Mouse (Mus musculus) thymus, postnatal 25 days (tissue): ENCODE data around the gene Cacnb4.

Experiments used
- DNase-seq: peaks from one replicate; pipeline ENCODE4 v3.0.0; 2022

Cacnb4 gene

GRCm38 (mm10) chr2:52567421-52567820, 109.2 kb downstream of the Cacnb4 start:
- DNase-seq: no peak

DNA sequence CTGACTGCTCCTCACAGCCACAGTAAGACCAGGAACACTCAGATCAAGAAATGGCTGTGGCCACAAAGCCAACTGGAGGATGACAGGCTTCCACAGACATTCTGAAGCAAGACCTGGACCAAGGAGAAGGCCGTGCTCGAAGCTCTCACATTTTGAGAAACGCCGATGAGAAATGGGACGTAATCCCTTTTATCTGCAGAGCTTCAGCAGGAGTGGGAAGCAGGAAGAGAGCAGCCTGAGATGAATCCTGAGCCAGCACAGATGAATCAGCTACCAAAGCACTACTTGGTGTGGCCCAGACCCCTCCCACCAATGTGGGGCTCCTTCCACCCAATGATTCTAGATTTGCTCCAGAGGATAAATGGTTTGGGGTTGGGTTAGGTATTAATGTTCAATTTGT, 113.4 kb downstream of the Cacnb4 start:
- no peak for DNase-seq

- no peak for DNase-seq
These were observed 114.3 kb downstream of the Cacnb4 start for GRCm38 (mm10) chr2:52562356-52562755.

DNA sequence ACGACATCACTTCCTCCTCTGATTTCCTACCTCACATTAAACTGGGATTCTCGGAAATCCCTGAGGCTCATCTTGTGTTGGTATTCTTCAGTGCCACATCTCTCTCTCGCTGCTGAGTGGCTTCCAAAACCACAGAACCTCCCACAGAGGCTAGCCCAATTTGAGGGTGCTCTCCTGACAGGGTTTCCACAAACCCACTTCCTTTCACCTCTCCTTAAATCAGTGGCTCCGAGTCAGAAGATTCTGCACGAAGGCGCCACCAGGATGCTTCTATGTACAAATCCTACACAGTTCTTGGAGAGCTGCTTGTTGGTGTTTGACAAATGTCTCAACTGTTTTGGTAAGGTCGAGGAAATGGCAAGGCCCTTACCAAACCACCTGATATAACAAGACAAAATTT, 115.5 kb downstream of the Cacnb4 start:
- DNase-seq: no peak

DNA sequence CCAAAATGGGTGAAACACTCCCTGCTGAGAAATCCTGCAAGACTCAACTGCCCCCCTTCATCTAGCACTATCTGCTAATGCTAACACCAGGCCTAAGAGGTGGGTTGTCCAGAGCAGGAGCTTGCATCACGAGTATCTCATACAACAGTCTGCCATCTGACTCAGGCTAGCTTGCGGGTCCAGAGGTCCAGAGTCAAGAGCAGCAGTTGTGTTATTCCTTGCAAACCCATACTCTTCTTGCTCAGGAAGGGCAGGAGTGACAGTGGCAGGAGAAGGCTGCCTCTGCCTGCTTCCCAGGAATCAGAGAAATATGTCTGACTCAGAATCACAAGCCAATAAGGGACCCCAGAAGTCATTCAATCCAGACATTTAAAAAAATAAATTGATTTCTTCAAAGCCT, 116.4 kb downstream of the Cacnb4 start:
- DNase-seq: no peak

- no peak for DNase-seq
These were observed 118.2 kb downstream of the Cacnb4 start for GRCm38 (mm10) chr2:52558411-52558810.

GRCm38 (mm10) chr2:52557503-52558275, 118.9 kb downstream of the Cacnb4 start:
- no peak for DNase-seq

- DNase-seq: no peak
These were observed 119.7 kb downstream of the Cacnb4 start for GRCm38 (mm10) chr2:52556961-52557326.

DNA sequence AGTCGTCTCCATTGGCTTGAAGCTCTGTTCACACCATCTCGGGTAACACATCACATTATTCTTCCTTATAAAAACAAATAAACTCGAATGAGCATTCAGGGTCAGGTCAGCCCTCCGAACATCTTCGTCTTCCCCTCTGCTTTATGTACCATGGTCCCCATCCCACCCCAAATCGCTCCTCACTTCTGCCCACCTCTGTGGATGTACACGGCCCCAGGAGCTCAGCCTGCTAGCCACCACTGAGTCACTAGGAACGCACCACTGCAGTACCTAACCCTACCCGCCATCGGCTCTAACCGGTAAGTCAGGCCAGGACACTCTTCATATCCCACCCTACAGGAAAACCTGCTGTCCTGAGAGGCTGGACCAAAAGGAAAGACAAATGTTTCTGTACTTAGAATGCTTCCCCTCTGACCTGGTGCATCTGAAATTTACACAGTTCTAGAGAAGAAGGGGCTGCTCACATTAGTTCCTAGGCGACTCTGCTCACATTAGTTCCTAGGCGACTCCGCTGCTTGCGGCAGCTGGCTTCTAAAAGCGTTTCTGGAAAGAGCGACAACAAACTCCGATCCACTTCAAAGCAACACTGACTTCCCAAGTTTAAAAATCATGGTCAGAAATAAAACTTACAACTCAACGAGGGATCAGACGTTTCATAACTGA, 120.2 kb downstream of the Cacnb4 start:
- DNase-seq: no peak

DNA sequence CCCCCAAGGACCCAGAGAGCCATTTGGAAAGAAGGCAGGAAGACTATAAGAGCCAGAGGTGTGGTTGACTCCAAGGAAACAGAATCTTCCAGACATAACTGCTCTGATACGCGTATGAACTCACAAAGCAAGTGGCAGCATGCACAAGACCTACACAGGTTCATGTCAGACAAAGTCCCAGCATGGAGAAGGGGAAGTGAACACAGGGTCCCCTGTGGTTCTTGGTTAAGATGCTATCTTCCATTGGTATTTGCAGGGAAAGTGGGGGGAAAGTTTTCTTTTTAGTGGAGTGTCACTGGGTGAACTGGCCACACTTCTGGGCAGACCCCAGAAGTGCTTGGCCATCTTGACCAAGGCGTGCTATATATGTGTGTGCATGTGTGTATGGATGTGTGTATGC, 128.2 kb downstream of the Cacnb4 start:
- no peak for DNase-seq

- no peak for DNase-seq
These were observed 129.3 kb downstream of the Cacnb4 start for GRCm38 (mm10) chr2:52547331-52547730.

GRCm38 (mm10) chr2:52544527-52544926, 132.1 kb downstream of the Cacnb4 start:
- no peak for DNase-seq

DNA sequence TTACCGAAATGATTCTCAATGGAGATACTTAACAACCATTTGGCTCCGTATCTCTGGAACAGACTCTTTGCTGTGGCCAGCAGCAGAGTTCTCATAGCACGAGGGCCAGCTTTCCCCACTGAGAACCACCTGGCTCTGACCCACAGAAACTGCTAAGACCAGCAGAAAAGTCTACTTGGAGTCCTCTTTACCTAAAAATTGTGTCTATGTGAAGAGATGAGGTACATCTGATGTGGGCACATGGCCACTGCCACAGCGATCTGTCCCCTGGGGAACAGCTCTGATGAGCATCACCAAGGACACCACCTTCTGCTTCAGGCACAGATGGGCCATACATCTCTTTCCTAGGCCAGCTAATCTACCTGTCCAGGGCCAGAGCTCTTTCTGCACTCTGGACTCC, 135.6 kb downstream of the Cacnb4 start:
- no peak for DNase-seq

- no peak for DNase-seq
These were observed 137.3 kb downstream of the Cacnb4 start for GRCm38 (mm10) chr2:52539318-52539717.

- DNase-seq: no peak
These were observed 139.0 kb downstream of the Cacnb4 start for GRCm38 (mm10) chr2:52537645-52538044.

DNA sequence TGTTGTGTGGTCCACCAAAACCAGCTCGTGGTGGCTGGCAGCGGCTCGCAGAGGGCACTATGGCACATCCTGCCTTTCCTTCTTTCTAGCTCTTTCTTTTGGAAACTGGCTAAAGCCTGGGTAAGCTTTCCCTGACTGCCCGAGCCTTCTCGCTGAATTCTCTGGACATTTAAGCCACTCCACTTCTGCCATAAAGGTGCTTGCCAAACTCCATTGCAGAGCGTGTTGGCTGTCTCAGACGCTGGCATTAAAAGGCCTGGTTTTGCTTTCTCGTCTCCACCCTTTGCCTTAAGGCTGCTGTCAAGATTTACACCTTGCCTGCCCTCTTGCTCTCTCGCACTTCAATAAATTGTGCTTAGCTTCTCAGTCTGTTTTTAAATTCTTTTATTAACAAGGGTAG, 139.5 kb downstream of the Cacnb4 start:
- DNase-seq: no peak

- no peak for DNase-seq
These were observed 140.1 kb downstream of the Cacnb4 start for GRCm38 (mm10) chr2:52536511-52536910.

GRCm38 (mm10) chr2:52533696-52534095, 142.9 kb downstream of the Cacnb4 start:
- DNase-seq: no peak

DNA sequence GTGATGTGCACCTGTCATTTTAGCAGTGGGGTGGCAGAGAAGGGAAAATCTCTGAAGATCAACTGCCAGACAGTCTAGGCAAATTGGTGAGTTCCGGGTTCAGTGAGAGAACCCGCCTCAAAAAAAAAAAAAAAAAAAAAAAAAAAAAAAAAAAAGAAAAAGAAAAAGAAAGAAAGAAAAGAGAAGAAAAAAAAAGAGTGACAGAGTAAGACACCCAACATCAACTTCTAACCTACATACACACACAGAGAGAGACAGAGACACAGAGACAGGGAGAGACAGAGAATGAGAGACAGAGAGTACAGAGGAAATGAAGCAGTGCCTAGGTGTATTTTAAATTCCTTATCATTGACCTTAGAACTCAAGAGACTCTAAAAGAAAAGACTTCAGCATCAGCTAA, 146.1 kb downstream of the Cacnb4 start:
- no peak for DNase-seq

- DNase-seq: no peak
These were observed 147.4 kb downstream of the Cacnb4 start for GRCm38 (mm10) chr2:52529245-52529644.

DNA sequence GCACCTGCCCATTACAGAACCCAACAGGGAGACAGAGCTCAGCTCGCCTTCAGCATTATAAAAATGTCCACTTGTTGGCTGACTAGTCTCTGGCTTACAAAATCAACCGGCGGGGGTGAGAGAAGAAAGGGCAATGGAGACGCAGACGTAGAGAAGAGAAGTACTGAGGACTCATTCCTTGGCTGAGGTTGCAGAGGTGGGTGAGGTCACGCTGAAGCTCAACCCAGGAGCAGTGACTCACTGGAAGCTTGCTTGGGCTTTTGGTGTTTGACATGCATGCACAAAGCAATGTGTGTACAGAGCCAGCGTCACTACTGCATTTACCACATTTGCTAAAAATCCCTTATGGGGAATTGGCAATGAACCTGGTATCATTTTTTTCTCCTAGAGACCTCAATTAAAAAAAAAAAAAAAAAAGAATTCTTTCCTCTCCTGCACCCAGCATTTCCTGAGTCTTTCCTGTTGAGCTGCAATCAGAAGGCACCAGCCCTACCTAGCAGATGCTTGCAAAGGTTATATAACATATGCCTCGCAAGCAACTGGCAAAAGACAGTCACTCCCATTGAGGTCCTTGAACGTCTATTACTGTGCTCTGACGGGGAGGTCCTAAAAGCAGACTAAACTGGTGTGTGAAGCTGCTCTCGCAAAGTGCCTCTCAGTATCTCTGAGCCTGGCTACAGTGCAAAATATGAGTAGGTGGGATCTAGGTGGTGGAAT, 150.6 kb downstream of the Cacnb4 start:
- no peak for DNase-seq

DNA sequence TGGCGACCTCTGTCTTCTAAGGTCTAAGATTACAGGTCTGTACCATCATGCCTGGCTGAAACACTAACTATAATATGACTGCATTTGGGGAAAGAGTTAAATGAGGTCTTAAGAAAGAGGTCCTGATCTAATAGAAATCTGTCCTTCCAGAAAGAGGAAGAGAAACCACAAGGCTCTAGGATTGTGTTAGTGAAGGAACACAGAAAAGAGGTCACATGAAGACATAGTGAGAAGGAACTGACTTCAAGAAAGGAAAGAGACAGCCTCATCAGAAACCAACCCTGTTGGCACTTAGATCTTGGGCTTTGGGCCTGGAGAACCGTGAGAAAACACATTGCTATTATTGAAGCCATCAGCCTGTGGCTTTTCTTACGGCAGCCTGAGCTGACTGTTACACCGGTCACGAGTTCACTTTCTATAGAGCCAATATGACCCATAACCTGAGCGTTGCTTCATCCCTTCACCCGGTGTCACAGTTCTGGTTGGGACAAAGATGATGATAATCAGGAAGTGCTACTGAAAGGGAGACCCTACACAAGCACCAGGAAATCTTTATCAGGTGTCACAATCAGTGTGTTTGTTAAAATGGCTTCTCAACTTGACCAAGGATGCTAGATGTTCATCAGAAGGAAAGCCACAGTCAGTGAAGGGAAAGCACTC, 153.4 kb downstream of the Cacnb4 start:
- DNase-seq: no peak

- no peak for DNase-seq
These were observed 155.6 kb downstream of the Cacnb4 start for GRCm38 (mm10) chr2:52521012-52521411.

DNA sequence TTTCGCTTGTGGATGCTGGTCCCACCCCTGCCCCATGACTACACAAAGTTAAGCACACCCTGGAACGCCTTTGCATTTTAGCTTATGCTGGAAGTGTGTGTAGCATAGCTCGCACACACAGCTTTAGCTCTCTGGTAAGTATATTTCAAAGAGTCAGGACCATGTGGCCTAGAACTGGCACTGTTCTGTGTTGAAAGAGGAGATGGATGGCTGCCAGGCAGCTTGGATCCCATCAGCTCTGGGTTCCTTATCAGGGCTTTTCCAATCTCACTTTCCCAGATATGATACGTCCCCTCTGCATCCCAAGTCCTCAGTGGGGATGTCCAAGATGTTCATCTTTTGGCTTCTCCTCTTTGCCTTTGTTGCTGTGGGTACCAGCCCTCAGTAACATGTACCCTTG, 157.9 kb downstream of the Cacnb4 start:
- no peak for DNase-seq
